Mouse (Mus musculus): ENCODE data around the gene Bag6. TPM values are rescaled to one million over a fixed set of nuclear protein-coding genes. Genes with fewer than 3 reads are reported as not detected.

Gene Bag6
- polyA plus RNA-seq (2014; fragmentation: Nextera tagmentation; extraction: Ambion mirVana), result 96.0 and 104 TPM in 2 replicates

DNA sequence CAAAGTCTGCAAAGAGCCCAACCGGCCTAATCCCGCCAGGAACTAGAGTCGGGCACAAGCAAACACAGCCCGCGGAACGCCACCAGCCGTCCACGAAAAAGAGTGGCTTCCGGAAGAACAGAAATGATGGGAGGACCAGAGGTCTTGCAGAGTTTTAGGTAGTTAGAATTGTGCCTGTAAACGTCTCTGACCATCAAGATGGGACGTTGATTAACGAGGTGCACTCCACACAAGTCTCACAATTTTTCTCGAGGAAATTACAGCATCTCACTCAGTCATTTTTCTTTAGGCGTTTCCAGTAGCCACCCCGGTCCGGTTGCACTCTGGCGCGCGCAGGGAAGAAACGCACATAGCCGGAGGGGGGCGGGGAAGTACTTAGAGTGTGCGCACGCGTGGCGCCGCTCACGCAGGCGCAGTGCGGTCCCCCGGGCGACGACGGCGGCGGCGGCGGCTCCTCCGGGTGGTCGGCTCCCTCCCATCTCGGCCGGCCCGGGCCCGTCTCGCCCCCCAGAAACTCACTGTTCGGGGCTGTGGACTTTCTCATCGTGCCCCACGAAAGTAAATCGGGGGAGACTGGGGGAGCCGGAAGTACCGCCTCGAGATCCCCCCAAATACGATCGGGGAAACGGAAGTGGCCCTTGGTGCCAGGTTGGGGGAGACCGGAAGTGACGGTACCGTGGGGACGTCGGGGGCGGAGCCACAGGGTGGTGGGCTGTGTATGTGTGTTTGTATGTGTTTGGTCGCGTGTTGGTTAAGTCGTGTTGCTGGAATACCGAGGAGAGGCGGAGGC lies at the start of gene Bag6:
Bag6 (plus strand) TSS at position 378 of the 790 bp plus-strand sequence.
- no peaks in the 10 kb centered on the region for H3K9me3 ChIP-seq (ENCODE audit: control insufficient read depth, low read length)
- H3K4me3 ChIP-seq (ENCODE audit: low read depth, low read length), result peak within 1 kb of the TSS; percentile 87
- DNase-seq (ENCODE audit: low spot score, missing footprints) (peak; percentile 99), ATAC-seq (ENCODE audit: low FRiP score) (peak; percentile 93)
- H3K27ac ChIP-seq (ENCODE audit: low read depth, low read length), result peak within 1 kb of the TSS; percentile 91
- H3K9ac ChIP-seq (ENCODE audit: low read length), result peak within 1 kb of the TSS; percentile 76
- H3K4me2 ChIP-seq, result peak within 1 kb of the TSS; percentile 85
- under 1% methylated on average over 66 of the region's 66 CpGs for WGBS
- peaks cover 4% of the 10 kb centered on the region for H3K36me3 ChIP-seq (ENCODE audit: control insufficient read depth, insufficient read depth, low read length)
- no peaks in the 10 kb centered on the region for H3K27me3 ChIP-seq (ENCODE audit: control insufficient read depth, insufficient read depth, low read length)
- peaks cover 12% of the 10 kb centered on the region for H3K4me1 ChIP-seq (ENCODE audit: control insufficient read depth, insufficient read depth, low read length)

GRCm38 (mm10) chr17:35085208-35085865 lies 49.6 kb upstream of the Bag6 start, which contains the start of gene Ly6g6f:
Gene Ly6g6f, minus strand, starts transcription at chr17:35085610.
- WGBS, result 81% methylated on average over 7 of the region's 7 CpGs
- H3K9me3 ChIP-seq (ENCODE audit: control insufficient read depth, low read length), result no peaks in the 10 kb centered on the region
- no peak within 1 kb of the TSS for H3K4me3 ChIP-seq (ENCODE audit: low read depth, low read length)
- ATAC-seq (ENCODE audit: low FRiP score), result no peak
- no peak for DNase-seq (ENCODE audit: low spot score, missing footprints)
- peaks cover 5% of the 10 kb centered on the region for H3K4me1 ChIP-seq (ENCODE audit: control insufficient read depth, insufficient read depth, low read length)
- no peak within 1 kb of the TSS for H3K9ac ChIP-seq (ENCODE audit: low read length)
- H3K27me3 ChIP-seq (ENCODE audit: control insufficient read depth, insufficient read depth, low read length), result no peaks in the 10 kb centered on the region
- H3K27ac ChIP-seq (ENCODE audit: low read depth, low read length), result no peak within 1 kb of the TSS
- no peaks in the 10 kb centered on the region for H3K36me3 ChIP-seq (ENCODE audit: control insufficient read depth, insufficient read depth, low read length)
- no peak within 1 kb of the TSS for H3K4me2 ChIP-seq

GRCm38 (mm10) chr17:35088151-35088550 lies 46.8 kb upstream of the Bag6 start:
- H3K4me2 ChIP-seq, result no peak overlapping the region
- H3K9ac ChIP-seq (ENCODE audit: low read length), result no peak overlapping the region
- H3K4me1 ChIP-seq (ENCODE audit: control insufficient read depth, insufficient read depth, low read length), result peaks cover 5% of the 10 kb centered on the region
- WGBS, result 57% methylated on average over 2 of the region's 2 CpGs
- H3K4me3 ChIP-seq (ENCODE audit: low read depth, low read length), result no peak overlapping the region
- H3K27ac ChIP-seq (ENCODE audit: low read depth, low read length), result no peak overlapping the region
- ATAC-seq (ENCODE audit: low FRiP score), result no peak
- no peaks in the 10 kb centered on the region for H3K27me3 ChIP-seq (ENCODE audit: control insufficient read depth, insufficient read depth, low read length)
- H3K9me3 ChIP-seq (ENCODE audit: control insufficient read depth, low read length), result no peaks in the 10 kb centered on the region
- H3K36me3 ChIP-seq (ENCODE audit: control insufficient read depth, insufficient read depth, low read length), result no peaks in the 10 kb centered on the region
- DNase-seq (ENCODE audit: low spot score, missing footprints), result no peak

- H3K4me1 ChIP-seq (ENCODE audit: control insufficient read depth, insufficient read depth, low read length), result peaks cover 5% of the 10 kb centered on the region
- 4% methylated on average over 65 of the region's 67 CpGs for WGBS
- H3K27ac ChIP-seq (ENCODE audit: low read depth, low read length), result peak within 1 kb of the TSS; percentile 94
- ATAC-seq (ENCODE audit: low FRiP score) (peak; percentile 98), DNase-seq (ENCODE audit: low spot score, missing footprints) (peak; percentile 99)
- no peaks in the 10 kb centered on the region for H3K27me3 ChIP-seq (ENCODE audit: control insufficient read depth, insufficient read depth, low read length)
- peak within 1 kb of the TSS; percentile 47 for H3K4me2 ChIP-seq
- H3K9ac ChIP-seq (ENCODE audit: low read length), result peak within 1 kb of the TSS; percentile 92
- H3K36me3 ChIP-seq (ENCODE audit: control insufficient read depth, insufficient read depth, low read length), result peaks cover 2% of the 10 kb centered on the region; the same call in 1 of the 2 replicates
- peak within 1 kb of the TSS; percentile 60 for H3K4me3 ChIP-seq (ENCODE audit: low read depth, low read length)
- no peaks in the 10 kb centered on the region for H3K9me3 ChIP-seq (ENCODE audit: control insufficient read depth, low read length)
These were observed 45.9 kb upstream of the Bag6 start, which contains the start of gene Abhd16a for GRCm38 (mm10) chr17:35088825-35089644. Gene Abhd16a, plus strand, starts transcription at chr17:35089263.

GRCm38 (mm10) chr17:35090166-35090932 lies 44.6 kb upstream of the Bag6 start:
- Histone ChIP-seq H3K4me2 (peak overlapping the region; percentile 47), H3K4me3 (ENCODE audit: low read depth, low read length) (peak overlapping the region; percentile 60), H3K36me3 (ENCODE audit: control insufficient read depth, insufficient read depth, low read length) (peaks cover 2% of the 10 kb centered on the region; the same call in 1 of the 2 replicates), H3K4me1 (ENCODE audit: control insufficient read depth, insufficient read depth, low read length) (peaks cover 5% of the 10 kb centered on the region), H3K27ac (ENCODE audit: low read depth, low read length) (no peak overlapping the region), H3K27me3 (ENCODE audit: control insufficient read depth, insufficient read depth, low read length) (no peaks in the 10 kb centered on the region), H3K9me3 (ENCODE audit: control insufficient read depth, low read length) (no peaks in the 10 kb centered on the region), H3K9ac (ENCODE audit: low read length) (peak overlapping the region; percentile 92; the same call in 1 of the 2 replicates)
- 82% methylated on average over 8 of the region's 8 CpGs for WGBS
- ATAC-seq (ENCODE audit: low FRiP score), result no peak
- no peak for DNase-seq (ENCODE audit: low spot score, missing footprints)

GRCm38 (mm10) chr17:35092403-35093198 lies 42.4 kb upstream of the Bag6 start:
- Histone ChIP-seq H3K4me3 (ENCODE audit: low read depth, low read length) (no peak overlapping the region), H3K9me3 (ENCODE audit: control insufficient read depth, low read length) (no peaks in the 10 kb centered on the region), H3K4me1 (ENCODE audit: control insufficient read depth, insufficient read depth, low read length) (peaks cover 5% of the 10 kb centered on the region), H3K9ac (ENCODE audit: low read length) (no peak overlapping the region), H3K36me3 (ENCODE audit: control insufficient read depth, insufficient read depth, low read length) (peaks cover 5% of the 10 kb centered on the region; the same call in 1 of the 2 replicates), H3K4me2 (no peak overlapping the region), H3K27me3 (ENCODE audit: control insufficient read depth, insufficient read depth, low read length) (no peaks in the 10 kb centered on the region), H3K27ac (ENCODE audit: low read depth, low read length) (no peak overlapping the region)
- WGBS, result 88% methylated on average over 14 of the region's 14 CpGs
- no peak for ATAC-seq (ENCODE audit: low FRiP score)
- DNase-seq (ENCODE audit: low spot score, missing footprints), result no peak

DNA sequence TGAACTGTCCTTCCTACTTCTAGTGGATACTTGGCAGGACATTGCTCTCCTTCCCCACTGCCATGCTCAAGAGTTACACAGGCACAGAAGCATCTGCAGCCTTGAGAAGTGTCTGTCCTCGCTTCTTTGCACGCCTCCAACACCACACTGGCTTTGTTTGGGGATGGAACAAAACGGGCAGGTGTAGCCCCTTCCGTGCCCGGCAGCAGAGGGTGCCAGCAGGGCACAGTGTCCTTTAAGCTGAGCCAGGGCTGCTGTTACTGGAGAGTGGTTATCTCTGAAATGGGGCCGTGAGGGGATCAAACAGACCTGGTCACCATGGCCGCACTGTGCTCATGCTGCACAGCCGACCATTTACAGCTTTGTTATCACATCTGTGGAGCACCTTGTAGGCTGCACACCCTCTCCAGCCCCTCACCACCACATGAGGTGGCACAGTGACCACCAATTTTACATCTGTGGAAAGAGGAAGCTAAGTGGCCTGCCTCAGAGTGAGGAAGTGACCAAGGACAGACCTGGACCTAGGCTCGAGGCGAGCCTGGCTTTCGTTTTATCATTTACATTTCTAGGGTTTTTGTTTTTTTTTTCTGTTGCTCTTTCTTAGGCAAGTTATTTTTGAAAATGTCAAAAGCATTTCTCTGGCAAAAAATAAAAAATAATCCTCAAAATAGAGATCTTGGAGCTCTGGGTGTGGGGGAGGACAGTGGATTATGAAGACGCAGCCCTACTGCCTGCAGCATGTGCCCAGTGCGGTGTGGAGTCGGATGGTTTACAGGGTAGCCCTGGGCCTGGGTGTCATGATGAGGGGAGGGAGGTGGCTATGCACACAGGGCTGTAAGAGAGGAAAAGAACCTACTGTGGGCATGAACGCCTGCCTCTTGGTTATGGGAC lies 40.3 kb upstream of the Bag6 start:
- Histone ChIP-seq H3K9ac (ENCODE audit: low read length) (no peak overlapping the region), H3K9me3 (ENCODE audit: control insufficient read depth, low read length) (no peaks in the 10 kb centered on the region), H3K4me1 (ENCODE audit: control insufficient read depth, insufficient read depth, low read length) (peaks cover 5% of the 10 kb centered on the region), H3K4me3 (ENCODE audit: low read depth, low read length) (no peak overlapping the region), H3K36me3 (ENCODE audit: control insufficient read depth, insufficient read depth, low read length) (peaks cover 5% of the 10 kb centered on the region; the same call in 1 of the 2 replicates), H3K27me3 (ENCODE audit: control insufficient read depth, insufficient read depth, low read length) (no peaks in the 10 kb centered on the region), H3K27ac (ENCODE audit: low read depth, low read length) (no peak overlapping the region), H3K4me2 (no peak overlapping the region)
- no peak for DNase-seq (ENCODE audit: low spot score, missing footprints)
- WGBS, result 91% methylated on average over 15 of the region's 15 CpGs
- ATAC-seq (ENCODE audit: low FRiP score), result no peak

Data from midbrain, embryonic 11.5 days (tissue).